Mouse (Mus musculus): ENCODE measurements around the gene Rab6b. TPM values are rescaled to one million over a fixed set of nuclear protein-coding genes. Genes with fewer than 3 reads are reported as not detected.
A peak's percentile ranks its signal among the peaks of the same experiment; 100 is the strongest.
"Not testable (repeated sequence)": the region's sequence is repeated elsewhere in the genome, so short reads cannot be mapped to it uniquely, and the experiment has no call there.

Gene Rab6b
- total RNA-seq, 2 experiments from 2014 or later, result 439 to 461 TPM

DNA sequence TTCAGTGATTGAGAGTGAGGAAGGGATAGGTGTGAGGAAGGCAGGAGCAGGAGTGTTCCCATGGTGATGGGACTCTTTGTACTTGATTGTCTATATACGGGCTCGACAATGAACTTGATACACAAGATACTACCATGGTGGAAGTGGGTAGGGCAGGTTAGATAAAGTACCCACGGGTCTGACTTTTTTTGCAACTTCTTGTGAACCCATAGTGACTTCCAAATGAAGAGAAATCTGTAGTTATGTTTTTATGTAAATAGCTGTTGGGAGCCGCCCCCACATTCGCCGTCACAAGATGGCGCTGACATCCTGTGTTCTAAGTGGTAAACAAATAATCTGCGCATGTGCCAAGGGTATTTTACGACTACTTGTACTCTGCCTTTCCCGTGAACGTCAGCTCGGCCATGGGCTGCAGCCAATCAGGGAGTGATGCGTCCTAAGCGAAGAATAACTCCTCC lies 3.2 kb upstream of the Rab6b start:
- not testable (repeated sequence) for DNase-seq

DNA sequence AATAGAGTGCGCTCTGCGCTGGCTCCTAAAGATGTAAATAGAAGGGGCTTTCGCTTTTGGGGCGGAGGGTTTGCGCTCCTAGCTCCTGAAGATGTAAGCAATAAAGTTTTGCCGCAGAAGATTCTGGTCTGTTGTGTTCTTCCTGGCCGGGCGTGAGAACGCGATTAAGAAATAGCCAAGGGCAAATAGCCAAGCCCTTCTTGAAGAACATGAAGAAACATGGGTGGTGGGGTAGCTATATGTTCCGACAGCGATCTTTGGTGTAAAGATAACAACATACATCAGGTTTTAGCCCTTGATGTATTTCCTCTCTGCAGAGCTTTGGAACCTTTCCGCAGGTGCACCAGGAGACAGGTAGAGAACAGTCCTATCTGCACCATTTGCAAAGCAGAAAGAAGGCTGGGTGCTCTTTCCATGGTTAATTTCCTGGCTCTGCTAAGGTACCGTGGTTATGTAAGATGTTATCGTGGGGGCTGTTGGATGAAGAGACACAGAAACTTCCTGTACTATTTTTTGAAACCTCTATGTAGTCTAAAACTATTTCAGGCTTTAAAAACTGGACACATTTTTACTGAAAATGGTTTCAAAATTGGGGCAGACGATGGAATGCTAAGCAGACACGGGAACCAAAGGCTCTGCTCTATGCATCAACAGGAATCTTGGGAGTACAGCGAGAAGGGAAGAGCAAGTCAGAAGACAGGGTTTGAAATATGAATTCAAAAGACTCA lies 2.5 kb upstream of the Rab6b start:
- no peak for DNase-seq

DNA sequence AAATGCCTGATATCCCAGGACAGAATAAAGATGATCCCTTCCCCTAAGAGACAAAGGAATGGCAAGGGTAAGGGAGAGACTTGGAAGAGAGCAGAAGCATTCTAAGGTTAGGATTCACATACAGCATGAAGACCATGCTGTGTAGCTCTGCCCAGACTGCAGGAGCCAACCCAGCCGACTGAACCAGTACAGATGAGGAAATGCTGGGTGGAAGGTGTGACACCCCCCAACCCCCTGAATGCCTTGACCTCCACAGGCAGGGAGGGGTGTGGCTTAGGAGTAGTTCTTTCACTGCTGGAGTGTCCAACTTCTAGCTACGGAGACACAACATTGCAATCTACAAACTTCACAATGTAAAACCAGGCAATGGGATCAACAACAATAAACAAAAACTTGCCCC lies 1.7 kb upstream of the Rab6b start:
- DNase-seq, result no peak

DNA sequence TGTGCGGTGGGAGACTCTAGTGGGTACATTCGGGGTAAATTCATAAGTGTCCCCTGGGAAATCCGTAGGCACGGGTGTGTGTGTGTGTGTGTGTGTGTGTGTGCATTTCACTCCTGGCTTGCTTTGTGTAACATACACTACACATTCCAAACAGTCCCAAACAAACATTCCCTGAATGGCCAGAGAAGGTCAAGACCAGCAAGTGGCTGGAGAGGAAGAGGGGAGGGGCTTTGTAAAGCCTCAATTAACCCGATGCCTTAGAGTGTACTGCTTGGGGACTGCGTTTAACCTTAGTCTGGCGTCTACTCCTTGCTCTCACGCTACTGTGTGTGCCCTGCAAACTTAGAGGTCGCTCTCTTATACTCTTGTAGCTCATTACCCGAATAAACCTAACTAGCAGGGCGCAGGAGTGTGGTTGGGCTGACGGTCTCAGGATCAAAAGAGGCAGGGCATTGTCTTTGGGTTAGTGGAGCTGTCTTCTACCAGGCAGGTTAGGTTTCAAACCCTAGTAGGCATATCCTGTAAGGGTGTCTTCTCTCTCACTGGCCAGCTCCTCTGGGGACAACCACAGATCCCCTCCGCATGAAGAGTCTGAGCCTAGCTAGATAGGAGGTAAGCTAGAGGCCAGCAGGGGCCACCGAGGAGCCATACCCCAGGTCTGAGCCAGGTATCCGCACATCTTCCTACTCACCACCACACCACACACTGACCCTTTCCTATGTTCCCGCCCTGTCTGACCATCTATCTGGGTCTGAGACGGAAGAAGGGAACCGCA lies 673 bp upstream of the Rab6b start:
- no peak for DNase-seq

DNA sequence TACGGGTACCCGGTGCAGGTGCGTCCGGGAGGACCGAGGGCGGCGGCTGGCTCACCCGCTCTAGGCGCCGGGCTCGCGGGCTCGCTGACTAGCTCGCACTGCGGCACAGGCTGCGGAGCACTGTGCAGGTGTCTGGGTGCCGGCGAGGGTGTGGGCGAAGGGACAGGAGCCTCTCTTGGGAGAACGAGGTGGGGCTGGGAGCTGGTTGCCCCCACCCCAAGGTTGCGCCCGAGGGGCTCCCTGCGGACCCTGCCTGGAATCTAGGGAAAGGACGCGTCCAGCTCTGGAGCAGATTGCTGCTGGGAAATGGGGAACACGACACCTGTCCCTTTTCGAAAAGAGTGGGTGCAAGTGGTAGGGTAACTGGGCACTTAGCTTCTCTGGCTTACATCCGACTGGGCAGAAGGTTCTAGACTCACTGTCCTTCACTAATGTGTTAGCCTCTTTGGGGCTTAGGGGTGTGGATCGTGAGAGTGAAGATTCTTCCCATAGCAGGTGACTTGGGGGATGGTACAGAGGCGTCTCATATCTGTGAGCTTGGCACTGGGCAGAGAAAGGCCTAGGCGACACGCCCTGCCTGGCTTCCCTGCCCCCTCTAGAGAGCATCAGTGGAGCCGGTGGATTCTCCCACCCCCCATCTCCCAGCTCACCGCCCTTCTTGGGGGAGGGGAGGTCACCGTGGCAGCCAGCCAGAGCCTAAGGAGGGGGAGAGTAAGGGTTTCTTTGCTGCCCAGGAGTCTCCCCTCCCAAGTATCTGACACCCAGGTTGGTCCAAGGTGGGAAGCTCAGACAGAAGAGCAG lies 1.1 kb downstream of the Rab6b start:
- peak; percentile 51 to 54 for DNase-seq

- DNase-seq, result no peak
Observed at GRCm38 (mm10) chr9:103113351-103113750, 1.8 kb downstream of the Rab6b start.

- DNase-seq, result no peak
Observed at GRCm38 (mm10) chr9:103114326-103114725, 2.7 kb downstream of the Rab6b start.

GRCm38 (mm10) chr9:103114901-103115300 lies 3.3 kb downstream of the Rab6b start:
- DNase-seq, result no peak

GRCm38 (mm10) chr9:103116941-103117340 lies 5.4 kb downstream of the Rab6b start:
- DNase-seq, result no peak

- DNase-seq, result no peak
Observed at GRCm38 (mm10) chr9:103117495-103117894, 5.9 kb downstream of the Rab6b start.

DNA sequence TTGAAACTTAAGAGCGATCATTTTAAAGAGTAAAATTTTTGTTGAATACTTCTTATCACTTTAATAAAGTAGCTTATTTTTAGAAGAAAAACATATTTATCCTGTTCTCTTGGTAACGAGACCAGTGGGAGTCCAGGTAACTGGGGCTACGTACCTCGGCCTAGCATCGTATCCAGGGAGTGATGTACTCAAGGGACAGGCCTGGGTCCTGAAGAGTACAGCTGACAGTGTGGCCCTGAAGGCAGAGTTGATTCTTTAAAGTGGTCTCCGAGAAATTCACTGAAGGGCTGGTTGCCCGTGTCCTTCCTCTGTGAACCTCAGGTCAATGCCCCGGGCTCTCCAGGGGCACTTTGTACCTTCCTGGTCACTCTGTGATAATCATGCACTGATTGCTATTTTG lies 6.4 kb downstream of the Rab6b start:
- no peak for DNase-seq

- DNase-seq, result no peak
Observed at GRCm38 (mm10) chr9:103118651-103119275, 7.2 kb downstream of the Rab6b start.

GRCm38 (mm10) chr9:103119781-103120180 lies 8.2 kb downstream of the Rab6b start:
- no peak for DNase-seq

DNA sequence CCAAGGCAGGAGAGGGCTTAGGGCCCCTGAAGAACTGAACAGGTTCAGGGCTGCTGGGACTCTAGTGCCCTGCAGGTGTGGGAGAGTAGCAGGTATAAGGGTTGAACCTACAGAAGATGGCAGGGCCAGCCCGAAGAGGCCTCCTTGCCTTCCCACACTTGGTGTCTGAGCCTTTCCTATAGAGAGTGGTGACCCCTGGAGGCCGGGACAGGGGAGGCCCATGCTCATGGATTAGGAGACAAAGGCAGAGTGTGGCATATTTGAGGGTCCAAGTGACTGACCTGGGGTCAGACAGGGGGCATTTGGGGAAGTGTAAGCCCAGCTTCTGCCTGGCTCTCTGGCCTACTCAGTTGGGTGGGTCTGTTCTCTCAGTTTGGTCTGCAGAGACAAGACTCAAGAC lies 8.6 kb downstream of the Rab6b start:
- DNase-seq, result no peak

GRCm38 (mm10) chr9:103121546-103121945 lies 10.0 kb downstream of the Rab6b start:
- no peak for DNase-seq

GRCm38 (mm10) chr9:103124746-103125145 lies 13.2 kb downstream of the Rab6b start:
- DNase-seq, result peak in 1 of 2 experiments; percentile 0

DNA sequence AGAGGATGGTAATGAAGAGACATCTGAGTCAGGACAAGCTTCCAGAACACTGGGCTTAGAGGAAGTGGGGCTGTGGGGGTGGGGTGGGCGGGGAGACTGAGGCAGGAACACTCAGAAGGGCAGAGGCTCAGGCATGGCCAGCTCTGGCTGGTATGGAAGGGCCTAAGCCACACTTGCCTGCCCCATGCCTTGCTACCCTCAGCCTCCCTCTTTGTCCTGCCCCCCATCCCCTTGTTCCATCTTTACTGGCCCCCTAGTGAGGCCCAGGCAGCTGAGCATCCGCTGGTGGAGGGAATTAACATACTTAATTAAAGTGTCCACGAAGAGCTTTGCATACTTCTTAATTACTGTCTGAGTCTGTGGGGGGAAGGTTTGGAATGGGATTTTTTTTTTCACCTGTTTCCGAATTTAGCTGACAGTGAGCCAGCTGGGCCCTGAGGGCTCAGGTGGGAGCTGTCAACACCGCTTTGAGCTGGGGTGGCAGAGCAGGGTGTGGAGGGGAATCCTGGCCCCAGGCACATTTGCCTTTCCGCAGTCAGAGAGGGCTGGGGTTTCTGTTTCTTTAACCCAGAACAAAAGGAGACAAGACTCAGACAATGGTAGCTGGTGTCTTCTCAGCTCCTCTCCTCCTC lies 22.0 kb downstream of the Rab6b start:
- no peak for DNase-seq

DNA sequence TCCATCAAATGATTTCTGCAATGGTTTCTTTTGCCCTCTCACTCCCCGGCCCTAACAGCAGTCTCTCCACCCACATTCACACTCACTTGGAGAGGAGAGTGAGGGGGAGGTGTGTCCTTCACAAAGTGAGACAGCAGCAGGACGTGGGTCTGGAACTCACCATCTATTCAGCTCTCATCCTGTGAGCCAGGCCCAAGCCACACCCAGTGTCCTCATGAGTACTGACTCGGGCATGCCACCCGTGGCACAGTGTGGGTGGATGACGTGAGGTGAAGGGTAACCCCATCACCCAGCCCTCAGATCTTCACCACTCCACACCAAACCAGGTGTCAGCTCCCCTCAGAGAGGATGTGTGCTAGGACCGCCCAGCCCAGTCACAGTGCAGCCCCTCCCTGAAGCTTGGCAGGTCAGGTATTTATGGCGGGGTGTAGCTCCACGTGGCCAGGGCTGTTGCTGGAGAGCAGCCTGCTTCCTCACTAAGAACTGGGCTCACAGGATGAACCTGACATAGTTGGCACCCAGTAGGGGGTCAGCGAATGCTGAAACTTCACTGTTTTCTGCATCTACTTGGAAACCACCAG lies 23.0 kb downstream of the Rab6b start:
- no peak for DNase-seq

DNA sequence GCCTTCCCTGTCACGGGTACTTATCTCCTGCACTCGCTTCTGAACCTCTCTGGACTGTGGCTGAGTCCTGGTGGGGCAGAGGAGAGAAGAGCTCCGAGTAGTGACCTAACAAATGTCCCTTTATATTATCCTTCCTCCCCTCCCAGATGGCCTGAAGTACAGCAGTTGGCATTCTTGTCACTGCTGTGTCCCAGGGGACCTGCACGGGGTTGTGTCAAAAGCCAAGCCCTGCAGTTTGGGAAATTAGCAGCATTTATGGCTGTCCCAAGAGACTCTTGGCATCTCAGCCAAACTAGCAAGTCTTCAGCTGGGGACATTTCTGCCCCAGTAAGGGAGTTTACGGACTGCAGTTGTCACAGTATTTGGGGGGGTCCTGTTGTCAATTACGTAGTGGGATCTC lies 27.9 kb downstream of the Rab6b start:
- no peak for DNase-seq

GRCm38 (mm10) chr9:103140384-103140783 lies 28.8 kb downstream of the Rab6b start:
- no peak for DNase-seq

DNA sequence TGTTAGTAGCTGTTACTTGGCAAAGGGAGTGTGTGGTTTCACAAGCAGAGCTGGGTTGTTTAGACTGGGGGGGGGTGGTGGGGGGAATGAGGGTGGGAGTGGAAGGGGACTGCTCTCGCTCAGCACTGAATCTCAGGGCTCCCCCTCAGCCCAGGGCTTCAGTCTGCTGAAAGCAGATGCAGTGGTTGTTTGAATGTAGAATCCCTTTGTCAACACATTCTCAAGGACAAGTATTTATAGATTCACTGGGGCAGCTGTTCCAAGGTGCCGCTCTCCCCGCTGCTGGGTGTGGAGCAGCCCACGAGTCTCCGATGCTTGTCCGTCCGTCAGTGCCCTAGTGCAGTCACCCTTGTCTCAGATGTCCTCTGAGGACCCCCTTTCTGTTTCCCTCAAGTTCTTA lies 29.7 kb downstream of the Rab6b start:
- no peak for DNase-seq

DNA sequence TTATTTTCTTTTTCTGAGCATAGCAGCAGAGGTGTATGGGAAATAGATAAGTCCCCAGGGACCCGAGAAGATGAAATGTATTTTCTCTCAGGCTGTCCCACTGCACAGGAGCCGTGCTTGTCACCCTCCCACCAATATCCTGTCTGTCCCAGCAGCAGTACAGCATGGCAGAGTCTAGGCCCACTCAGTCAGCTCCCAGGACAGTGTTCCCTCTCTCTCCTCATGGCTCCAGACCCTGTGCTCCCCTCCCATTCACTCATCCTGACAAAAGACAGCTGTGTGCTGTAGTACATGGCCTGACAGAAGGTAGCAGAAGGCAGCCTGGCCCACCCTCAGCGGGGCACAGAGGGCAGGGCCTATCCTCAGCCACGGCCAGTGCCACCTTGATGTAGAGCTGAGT lies 32.3 kb downstream of the Rab6b start:
- no peak for DNase-seq

Data from layer of hippocampus, postnatal 36 days (tissue).